Mouse (Mus musculus): Measurements from ENCODE around the gene Fgb. TPM values are rescaled to one million over a fixed set of nuclear protein-coding genes. Genes with fewer than 3 reads are reported as not detected.

The Fgb gene
- polyA plus RNA-seq, 1 experiment from 2014 or later, result not detected

DNA sequence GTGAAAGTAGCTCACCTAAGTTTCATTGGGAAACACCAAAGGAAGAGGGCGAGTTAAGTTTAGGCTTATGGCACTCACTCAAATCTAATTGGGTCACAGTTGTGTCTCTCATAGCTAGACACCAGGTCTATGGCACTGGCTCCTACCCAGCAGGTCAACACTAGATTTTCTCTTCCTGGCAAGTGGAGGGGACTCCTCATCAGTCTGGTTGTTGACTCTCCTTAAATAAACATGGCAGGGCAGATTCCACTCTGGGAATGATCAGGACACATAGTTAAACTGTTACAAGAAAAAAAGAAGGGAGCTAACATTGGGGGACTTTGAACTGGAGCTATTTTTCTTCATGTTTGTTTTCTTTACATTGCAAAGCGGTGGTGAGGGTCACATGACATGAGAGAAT lies 29.3 kb downstream of the Fgb start:
- 89% methylated on average over 2 of the region's 2 CpGs for WGBS

GRCm38 (mm10) chr3:83016236-83016635 lies 33.4 kb downstream of the Fgb start:
- no peak for ATAC-seq
- H3K9ac ChIP-seq (ENCODE audit: low read depth, low read length), result no peak overlapping the region
- 87% methylated on average over 1 of the region's 1 CpGs for WGBS
- no peak overlapping the region for H3K4me3 ChIP-seq (ENCODE audit: low read depth, low read length)
- no peak overlapping the region for H3K27ac ChIP-seq (ENCODE audit: low read length)
- H3K4me2 ChIP-seq (ENCODE audit: low read length), result no peak overlapping the region
- no peaks in the 10 kb centered on the region for H3K4me1 ChIP-seq (ENCODE audit: control insufficient read depth, insufficient read depth, low read length)
- H3K27me3 ChIP-seq (ENCODE audit: control insufficient read depth, insufficient read depth, low read depth, low read length), result no peaks in the 10 kb centered on the region
- H3K9me3 ChIP-seq (replicated peaks; ENCODE audit: control insufficient read depth, low read length, poor library complexity, severe bottlenecking), result no peaks in the 10 kb centered on the region
- no peaks in the 10 kb centered on the region for H3K36me3 ChIP-seq (ENCODE audit: control insufficient read depth, insufficient read depth, low read length)

More for the DNA sequence above, 29.3 kb downstream of the Fgb start:
- H3K4me1 ChIP-seq (ENCODE audit: control insufficient read depth, insufficient read depth, low read length), result no peaks in the 10 kb centered on the region
- no peaks in the 10 kb centered on the region for H3K27me3 ChIP-seq (ENCODE audit: control insufficient read depth, insufficient read depth, low read depth, low read length)
- no peak overlapping the region for H3K27ac ChIP-seq (ENCODE audit: low read length)
- no peak overlapping the region for H3K4me3 ChIP-seq (ENCODE audit: low read depth, low read length)
- ATAC-seq, result no peak
- no peaks in the 10 kb centered on the region for H3K9me3 ChIP-seq (replicated peaks; ENCODE audit: control insufficient read depth, low read length, poor library complexity, severe bottlenecking)
- H3K4me2 ChIP-seq (ENCODE audit: low read length), result no peak overlapping the region
- H3K9ac ChIP-seq (ENCODE audit: low read depth, low read length), result no peak overlapping the region
- no peaks in the 10 kb centered on the region for H3K36me3 ChIP-seq (ENCODE audit: control insufficient read depth, insufficient read depth, low read length)

DNA sequence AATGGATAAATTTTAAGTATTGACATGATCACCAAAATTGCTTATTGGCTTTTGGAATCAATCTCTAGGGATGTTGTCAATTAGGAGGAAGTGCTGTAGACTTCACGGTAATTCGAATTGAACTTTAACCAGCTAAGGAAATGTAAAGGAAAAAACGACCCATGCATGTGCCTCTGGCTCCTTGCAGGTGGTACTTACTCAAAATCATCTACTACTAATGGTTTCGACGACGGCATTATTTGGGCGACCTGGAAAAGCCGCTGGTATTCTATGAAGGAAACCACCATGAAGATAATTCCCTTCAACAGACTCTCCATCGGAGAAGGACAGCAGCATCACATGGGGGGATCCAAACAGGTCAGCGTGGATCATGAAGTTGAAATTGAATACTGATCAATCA lies 35.7 kb downstream of the Fgb start:
- H3K4me3 ChIP-seq (ENCODE audit: low read depth, low read length), result no peak overlapping the region
- WGBS, result 91% methylated on average over 10 of the region's 10 CpGs
- no peak overlapping the region for H3K27ac ChIP-seq (ENCODE audit: low read length)
- H3K9ac ChIP-seq (ENCODE audit: low read depth, low read length), result no peak overlapping the region
- H3K4me2 ChIP-seq (ENCODE audit: low read length), result no peak overlapping the region
- no peaks in the 10 kb centered on the region for H3K4me1 ChIP-seq (ENCODE audit: control insufficient read depth, insufficient read depth, low read length)
- no peaks in the 10 kb centered on the region for H3K9me3 ChIP-seq (replicated peaks; ENCODE audit: control insufficient read depth, low read length, poor library complexity, severe bottlenecking)
- H3K36me3 ChIP-seq (ENCODE audit: control insufficient read depth, insufficient read depth, low read length), result no peaks in the 10 kb centered on the region
- H3K27me3 ChIP-seq (ENCODE audit: control insufficient read depth, insufficient read depth, low read depth, low read length), result no peaks in the 10 kb centered on the region
- ATAC-seq, result no peak

- H3K9ac ChIP-seq (ENCODE audit: low read depth, low read length), result no peak overlapping the region
- H3K4me1 ChIP-seq (ENCODE audit: control insufficient read depth, insufficient read depth, low read length), result no peaks in the 10 kb centered on the region
- no peaks in the 10 kb centered on the region for H3K36me3 ChIP-seq (ENCODE audit: control insufficient read depth, insufficient read depth, low read length)
- no peaks in the 10 kb centered on the region for H3K27me3 ChIP-seq (ENCODE audit: control insufficient read depth, insufficient read depth, low read depth, low read length)
- H3K4me2 ChIP-seq (ENCODE audit: low read length), result no peak overlapping the region
- 95% methylated on average over 19 of the region's 19 CpGs for WGBS
- no peak overlapping the region for H3K27ac ChIP-seq (ENCODE audit: low read length)
- H3K9me3 ChIP-seq (replicated peaks; ENCODE audit: control insufficient read depth, low read length, poor library complexity, severe bottlenecking), result no peaks in the 10 kb centered on the region
- no peak for ATAC-seq
- H3K4me3 ChIP-seq (ENCODE audit: low read depth, low read length), result no peak overlapping the region
These were observed 37.0 kb downstream of the Fgb start for GRCm38 (mm10) chr3:83012636-83013035.

- H3K27ac ChIP-seq (ENCODE audit: low read length), result no peak overlapping the region
- no peaks in the 10 kb centered on the region for H3K36me3 ChIP-seq (ENCODE audit: control insufficient read depth, insufficient read depth, low read length)
- no peak for ATAC-seq
- H3K9ac ChIP-seq (ENCODE audit: low read depth, low read length), result no peak overlapping the region
- 59% methylated on average over 4 of the region's 4 CpGs for WGBS
- no peak overlapping the region for H3K4me3 ChIP-seq (ENCODE audit: low read depth, low read length)
- no peaks in the 10 kb centered on the region for H3K9me3 ChIP-seq (replicated peaks; ENCODE audit: control insufficient read depth, low read length, poor library complexity, severe bottlenecking)
- no peaks in the 10 kb centered on the region for H3K27me3 ChIP-seq (ENCODE audit: control insufficient read depth, insufficient read depth, low read depth, low read length)
- H3K4me1 ChIP-seq (ENCODE audit: control insufficient read depth, insufficient read depth, low read length), result no peaks in the 10 kb centered on the region
- no peak overlapping the region for H3K4me2 ChIP-seq (ENCODE audit: low read length)
These were observed 38.1 kb downstream of the Fgb start for GRCm38 (mm10) chr3:83011565-83011964.

GRCm38 (mm10) chr3:83011136-83011535 lies 38.5 kb downstream of the Fgb start:
- Histone ChIP-seq H3K9me3 (replicated peaks; ENCODE audit: control insufficient read depth, low read length, poor library complexity, severe bottlenecking) (no peaks in the 10 kb centered on the region), H3K9ac (ENCODE audit: low read depth, low read length) (no peak overlapping the region), H3K27ac (ENCODE audit: low read length) (no peak overlapping the region), H3K4me2 (ENCODE audit: low read length) (no peak overlapping the region), H3K27me3 (ENCODE audit: control insufficient read depth, insufficient read depth, low read depth, low read length) (no peaks in the 10 kb centered on the region), H3K4me3 (ENCODE audit: low read depth, low read length) (no peak overlapping the region), H3K4me1 (ENCODE audit: control insufficient read depth, insufficient read depth, low read length) (no peaks in the 10 kb centered on the region), H3K36me3 (ENCODE audit: control insufficient read depth, insufficient read depth, low read length) (no peaks in the 10 kb centered on the region)
- ATAC-seq, result no peak
- 96% methylated on average over 4 of the region's 4 CpGs for WGBS

DNA sequence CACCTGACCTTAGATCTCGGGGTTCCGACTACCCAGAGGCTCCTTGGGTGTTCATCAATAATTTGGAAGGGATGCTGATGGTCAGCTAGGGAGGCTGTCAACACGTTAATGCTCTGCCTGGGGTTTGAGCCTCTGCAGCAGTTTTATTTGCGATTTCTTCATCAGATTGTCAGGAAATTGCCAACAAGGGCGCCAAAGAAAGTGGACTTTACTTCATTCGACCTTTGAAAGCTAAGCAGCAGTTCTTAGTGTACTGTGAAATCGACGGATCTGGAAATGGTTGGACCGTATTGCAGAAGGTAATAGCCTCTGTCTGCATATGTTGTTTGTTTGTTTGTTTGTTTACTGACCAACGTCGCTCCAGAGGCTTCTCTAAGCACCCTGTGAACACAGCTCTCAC lies 39.4 kb downstream of the Fgb start:
- no peaks in the 10 kb centered on the region for H3K36me3 ChIP-seq (ENCODE audit: control insufficient read depth, insufficient read depth, low read length)
- no peaks in the 10 kb centered on the region for H3K27me3 ChIP-seq (ENCODE audit: control insufficient read depth, insufficient read depth, low read depth, low read length)
- no peaks in the 10 kb centered on the region for H3K9me3 ChIP-seq (replicated peaks; ENCODE audit: control insufficient read depth, low read length, poor library complexity, severe bottlenecking)
- H3K4me3 ChIP-seq (ENCODE audit: low read depth, low read length), result no peak overlapping the region
- ATAC-seq, result no peak
- no peaks in the 10 kb centered on the region for H3K4me1 ChIP-seq (ENCODE audit: control insufficient read depth, insufficient read depth, low read length)
- no peak overlapping the region for H3K4me2 ChIP-seq (ENCODE audit: low read length)
- no peak overlapping the region for H3K9ac ChIP-seq (ENCODE audit: low read depth, low read length)
- 80% methylated on average over 11 of the region's 11 CpGs for WGBS
- H3K27ac ChIP-seq (ENCODE audit: low read length), result no peak overlapping the region

- 56% methylated on average over 7 of the region's 7 CpGs for WGBS
- no peaks in the 10 kb centered on the region for H3K9me3 ChIP-seq (replicated peaks; ENCODE audit: control insufficient read depth, low read length, poor library complexity, severe bottlenecking)
- no peak for ATAC-seq
- no peaks in the 10 kb centered on the region for H3K27me3 ChIP-seq (ENCODE audit: control insufficient read depth, insufficient read depth, low read depth, low read length)
- H3K4me3 ChIP-seq (ENCODE audit: low read depth, low read length), result no peak within 1 kb of the TSS
- H3K4me2 ChIP-seq (ENCODE audit: low read length), result no peak within 1 kb of the TSS
- H3K27ac ChIP-seq (ENCODE audit: low read length), result no peak within 1 kb of the TSS
- H3K4me1 ChIP-seq (ENCODE audit: control insufficient read depth, insufficient read depth, low read length), result no peaks in the 10 kb centered on the region
- H3K9ac ChIP-seq (ENCODE audit: low read depth, low read length), result no peak within 1 kb of the TSS
- H3K36me3 ChIP-seq (ENCODE audit: control insufficient read depth, insufficient read depth, low read length), result no peaks in the 10 kb centered on the region
These were observed 42.1 kb downstream of the Fgb start, which contains the start of gene Fgg for GRCm38 (mm10) chr3:83007557-83007956. Gene Fgg, plus strand, starts transcription at chr3:83007724.

DNA sequence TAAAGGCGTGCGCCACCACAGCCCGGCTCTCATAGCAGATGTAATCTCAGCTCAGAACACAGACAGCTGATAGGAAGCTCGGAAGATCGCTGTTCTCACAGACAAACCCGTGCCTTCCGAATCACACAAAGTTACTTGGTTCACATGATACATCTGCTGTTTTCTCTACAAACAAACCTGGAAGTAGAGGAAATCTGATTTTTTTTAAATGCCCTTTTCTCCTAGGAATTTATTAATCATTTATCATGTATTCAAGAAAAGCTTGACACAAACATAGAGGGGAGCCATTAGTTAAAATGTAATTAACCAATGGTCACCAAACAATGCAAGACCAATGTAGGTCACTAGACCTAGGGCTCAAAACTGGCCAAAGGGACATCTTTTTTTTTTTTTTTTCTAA lies 44.9 kb downstream of the Fgb start:
- no peaks in the 10 kb centered on the region for H3K36me3 ChIP-seq (ENCODE audit: control insufficient read depth, insufficient read depth, low read length)
- no peak overlapping the region for H3K4me2 ChIP-seq (ENCODE audit: low read length)
- H3K4me3 ChIP-seq (ENCODE audit: low read depth, low read length), result no peak overlapping the region
- H3K4me1 ChIP-seq (ENCODE audit: control insufficient read depth, insufficient read depth, low read length), result no peaks in the 10 kb centered on the region
- WGBS, result 94% methylated on average over 7 of the region's 7 CpGs
- no peaks in the 10 kb centered on the region for H3K9me3 ChIP-seq (replicated peaks; ENCODE audit: control insufficient read depth, low read length, poor library complexity, severe bottlenecking)
- no peaks in the 10 kb centered on the region for H3K27me3 ChIP-seq (ENCODE audit: control insufficient read depth, insufficient read depth, low read depth, low read length)
- no peak overlapping the region for H3K27ac ChIP-seq (ENCODE audit: low read length)
- no peak overlapping the region for H3K9ac ChIP-seq (ENCODE audit: low read depth, low read length)
- ATAC-seq, result no peak

DNA sequence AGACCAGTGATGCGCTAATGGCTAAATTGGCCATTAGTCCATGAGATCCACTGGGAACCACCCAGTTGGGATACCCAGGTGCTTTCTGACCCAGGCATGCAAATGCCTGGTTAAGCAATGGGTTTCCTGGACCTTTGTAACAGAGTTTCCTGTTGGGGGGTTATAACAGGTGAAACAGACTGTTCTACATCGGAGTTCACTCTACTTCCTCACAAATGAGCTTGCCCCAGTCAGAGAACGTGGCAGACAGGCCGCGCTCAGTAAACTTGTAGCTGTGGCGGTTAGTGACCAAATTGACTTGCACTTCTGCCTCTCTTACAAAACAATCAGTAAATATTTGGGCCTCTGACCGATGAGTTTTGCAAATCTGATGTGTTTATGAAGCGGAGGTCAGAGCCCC lies 46.6 kb downstream of the Fgb start:
- WGBS, result 93% methylated on average over 8 of the region's 8 CpGs
- no peaks in the 10 kb centered on the region for H3K27me3 ChIP-seq (ENCODE audit: control insufficient read depth, insufficient read depth, low read depth, low read length)
- no peaks in the 10 kb centered on the region for H3K9me3 ChIP-seq (replicated peaks; ENCODE audit: control insufficient read depth, low read length, poor library complexity, severe bottlenecking)
- no peak for ATAC-seq
- H3K4me2 ChIP-seq (ENCODE audit: low read length), result no peak overlapping the region
- peaks cover 5% of the 10 kb centered on the region; the same call in 1 of the 2 replicates for H3K4me1 ChIP-seq (ENCODE audit: control insufficient read depth, insufficient read depth, low read length)
- H3K9ac ChIP-seq (ENCODE audit: low read depth, low read length), result no peak overlapping the region
- no peak overlapping the region for H3K4me3 ChIP-seq (ENCODE audit: low read depth, low read length)
- H3K27ac ChIP-seq (ENCODE audit: low read length), result no peak overlapping the region
- H3K36me3 ChIP-seq (ENCODE audit: control insufficient read depth, insufficient read depth, low read length), result no peaks in the 10 kb centered on the region
